Mouse (Mus musculus): ENCODE data around the gene Gm45799. TPM values are rescaled to one million over a fixed set of nuclear protein-coding genes. Genes with fewer than 3 reads are reported as not detected.

The Gm45799 gene
- polyA plus RNA-seq, 1 experiment from 2014 or later = 38.5 TPM

DNA sequence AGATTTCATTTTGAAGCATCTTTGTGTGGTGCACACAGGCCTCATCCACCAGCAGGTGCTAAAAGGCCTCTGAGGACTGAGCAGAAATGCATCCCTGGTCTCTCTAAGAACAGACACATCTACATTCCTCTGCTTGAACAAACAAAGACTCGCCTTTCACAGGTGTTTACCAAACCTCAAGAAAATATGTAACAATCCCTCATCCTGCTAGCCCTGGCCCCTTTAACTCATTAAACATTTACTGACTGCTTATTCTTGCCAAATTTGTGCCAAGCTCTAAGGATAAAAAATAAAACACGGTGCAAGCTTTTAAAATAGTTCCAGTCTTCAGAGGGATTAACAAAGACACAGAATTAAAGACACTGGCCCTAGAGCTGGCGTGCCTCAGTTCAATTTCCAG lies 20.7 kb upstream of the Gm45799 start:
- H3K36me3 ChIP-seq (ENCODE audit: control insufficient read depth, insufficient read depth, low read length) = peaks cover 77% of the 10 kb centered on the region
- ATAC-seq (ENCODE audit: low read depth) (peak; percentile 37; the same call in 1 of the 2 replicates), DNase-seq (ENCODE audit: low spot score) (no peak)
- H3K4me1 ChIP-seq (ENCODE audit: control insufficient read depth, insufficient read depth, low read length) = no peaks in the 10 kb centered on the region
- no peak overlapping the region for H3K9ac ChIP-seq (ENCODE audit: low read depth, low read length)
- H3K4me2 ChIP-seq (ENCODE audit: low read depth, low read length) = no peak overlapping the region
- H3K4me3 ChIP-seq (ENCODE audit: low read depth, low read length) = no peak overlapping the region
- no peak overlapping the region for H3K27ac ChIP-seq (replicated peaks; ENCODE audit: low read depth, low read length)
- WGBS = 70% methylated on average over 3 of the region's 3 CpGs
- H3K27me3 ChIP-seq (replicated peaks; ENCODE audit: control insufficient read depth, insufficient read depth, low read length) = no peaks in the 10 kb centered on the region
- no peaks in the 10 kb centered on the region for H3K9me3 ChIP-seq (ENCODE audit: control insufficient read depth, low read length)

DNA sequence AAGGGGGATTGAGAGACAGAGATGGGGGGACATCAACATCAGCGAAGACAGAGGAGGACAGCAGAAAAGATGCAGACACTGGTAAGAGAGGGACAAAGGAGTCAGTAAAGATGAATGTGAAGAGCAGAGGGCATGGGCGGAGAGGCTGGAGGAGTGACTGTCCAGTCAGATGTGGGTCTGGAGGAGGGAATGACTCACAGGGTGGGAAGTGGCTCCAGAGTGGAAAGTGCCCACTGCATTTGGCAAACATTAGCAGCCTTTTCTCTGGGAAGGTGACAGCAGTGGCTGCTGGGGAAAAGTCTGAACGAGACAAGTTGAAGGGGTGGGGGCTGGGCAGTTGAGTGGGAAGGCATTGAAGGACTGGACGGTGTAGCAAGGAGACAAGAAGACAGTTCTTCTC lies 19.3 kb upstream of the Gm45799 start:
- H3K4me3 ChIP-seq (ENCODE audit: low read depth, low read length) = no peak overlapping the region
- peaks cover 73% of the 10 kb centered on the region for H3K36me3 ChIP-seq (ENCODE audit: control insufficient read depth, insufficient read depth, low read length)
- H3K27me3 ChIP-seq (replicated peaks; ENCODE audit: control insufficient read depth, insufficient read depth, low read length) = no peaks in the 10 kb centered on the region
- WGBS = 81% methylated on average over 4 of the region's 4 CpGs
- no peak overlapping the region for H3K27ac ChIP-seq (replicated peaks; ENCODE audit: low read depth, low read length)
- no peaks in the 10 kb centered on the region for H3K9me3 ChIP-seq (ENCODE audit: control insufficient read depth, low read length)
- no peak for DNase-seq (ENCODE audit: low spot score)
- H3K4me2 ChIP-seq (ENCODE audit: low read depth, low read length) = no peak overlapping the region
- no peak overlapping the region for H3K9ac ChIP-seq (ENCODE audit: low read depth, low read length)
- H3K4me1 ChIP-seq (ENCODE audit: control insufficient read depth, insufficient read depth, low read length) = no peaks in the 10 kb centered on the region
- ATAC-seq (ENCODE audit: low read depth) = no peak

DNA sequence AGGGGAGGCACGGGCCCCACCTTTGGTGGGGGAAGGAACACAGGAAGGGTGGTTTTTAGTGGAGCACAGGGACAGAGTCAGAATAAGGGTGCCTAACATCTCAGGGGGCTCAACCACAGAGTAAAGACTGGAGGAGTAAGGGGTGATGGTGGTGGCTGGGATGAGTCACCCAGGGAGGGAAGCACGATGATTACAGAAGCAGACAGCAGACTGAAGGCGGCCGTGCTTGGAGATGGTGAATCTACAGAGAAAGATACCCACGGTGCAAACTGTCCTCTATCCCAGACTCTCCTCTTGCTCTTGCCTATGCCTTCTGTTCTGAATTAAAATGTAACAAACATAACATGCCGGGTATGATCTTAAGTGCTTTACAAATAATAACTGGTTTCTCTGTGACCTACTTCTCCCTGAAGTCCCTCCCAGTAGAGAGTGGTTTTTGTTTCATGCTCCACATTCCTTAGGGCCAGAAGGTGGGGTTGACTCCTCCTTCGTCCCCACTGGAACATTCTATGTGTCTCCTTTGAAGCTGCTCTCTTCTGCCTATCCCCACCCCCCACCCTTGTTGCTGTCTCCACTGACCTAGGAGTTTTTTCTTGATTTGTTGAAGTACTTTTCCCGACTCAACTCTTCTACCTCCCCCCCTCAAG lies 18.6 kb upstream of the Gm45799 start:
- no peak overlapping the region for H3K9ac ChIP-seq (ENCODE audit: low read depth, low read length)
- H3K4me3 ChIP-seq (ENCODE audit: low read depth, low read length) = no peak overlapping the region
- ATAC-seq (ENCODE audit: low read depth) (0 out of 2 replicates have a peak, but pooled peaks have one; percentile 19), DNase-seq (ENCODE audit: low spot score) (peak; percentile 44)
- 60% methylated on average over 8 of the region's 8 CpGs for WGBS
- no peaks in the 10 kb centered on the region for H3K27me3 ChIP-seq (replicated peaks; ENCODE audit: control insufficient read depth, insufficient read depth, low read length)
- peaks cover 67% of the 10 kb centered on the region for H3K36me3 ChIP-seq (ENCODE audit: control insufficient read depth, insufficient read depth, low read length)
- H3K27ac ChIP-seq (replicated peaks; ENCODE audit: low read depth, low read length) = no peak overlapping the region
- no peaks in the 10 kb centered on the region for H3K4me1 ChIP-seq (ENCODE audit: control insufficient read depth, insufficient read depth, low read length)
- no peak overlapping the region for H3K4me2 ChIP-seq (ENCODE audit: low read depth, low read length)
- no peaks in the 10 kb centered on the region for H3K9me3 ChIP-seq (ENCODE audit: control insufficient read depth, low read length)

DNA sequence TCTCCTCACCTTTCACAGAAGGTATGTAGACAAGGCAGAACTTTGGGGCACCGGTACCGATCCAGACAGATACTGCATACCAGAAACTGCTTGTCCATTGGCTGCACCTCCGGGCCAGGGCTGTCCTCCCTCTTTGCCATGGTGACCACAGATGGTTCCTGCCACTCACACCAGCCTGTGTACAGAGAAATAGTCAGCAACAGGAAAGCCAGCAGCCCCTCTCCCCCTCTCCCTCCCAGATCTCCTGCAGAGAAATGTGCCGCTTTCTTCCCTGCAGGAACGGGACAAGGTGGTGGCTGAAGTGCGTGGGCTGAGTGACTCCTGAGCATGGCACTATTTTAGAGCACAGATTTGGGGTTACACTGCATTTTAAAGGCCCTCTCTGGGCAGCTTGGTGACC lies 15.0 kb upstream of the Gm45799 start:
- H3K27me3 ChIP-seq (replicated peaks; ENCODE audit: control insufficient read depth, insufficient read depth, low read length) = no peaks in the 10 kb centered on the region
- H3K4me3 ChIP-seq (ENCODE audit: low read depth, low read length) = no peak overlapping the region
- peaks cover 33% of the 10 kb centered on the region for H3K36me3 ChIP-seq (ENCODE audit: control insufficient read depth, insufficient read depth, low read length)
- no peak overlapping the region for H3K4me2 ChIP-seq (ENCODE audit: low read depth, low read length)
- H3K4me1 ChIP-seq (ENCODE audit: control insufficient read depth, insufficient read depth, low read length) = 0 out of 2 replicates have a peak, but pooled peaks cover 4% of the 10 kb centered on the region
- no peak for ATAC-seq (ENCODE audit: low read depth)
- no peak overlapping the region for H3K27ac ChIP-seq (replicated peaks; ENCODE audit: low read depth, low read length)
- no peak for DNase-seq (ENCODE audit: low spot score)
- H3K9me3 ChIP-seq (ENCODE audit: control insufficient read depth, low read length) = no peaks in the 10 kb centered on the region
- 65% methylated on average over 6 of the region's 6 CpGs for WGBS
- H3K9ac ChIP-seq (ENCODE audit: low read depth, low read length) = no peak overlapping the region

DNA sequence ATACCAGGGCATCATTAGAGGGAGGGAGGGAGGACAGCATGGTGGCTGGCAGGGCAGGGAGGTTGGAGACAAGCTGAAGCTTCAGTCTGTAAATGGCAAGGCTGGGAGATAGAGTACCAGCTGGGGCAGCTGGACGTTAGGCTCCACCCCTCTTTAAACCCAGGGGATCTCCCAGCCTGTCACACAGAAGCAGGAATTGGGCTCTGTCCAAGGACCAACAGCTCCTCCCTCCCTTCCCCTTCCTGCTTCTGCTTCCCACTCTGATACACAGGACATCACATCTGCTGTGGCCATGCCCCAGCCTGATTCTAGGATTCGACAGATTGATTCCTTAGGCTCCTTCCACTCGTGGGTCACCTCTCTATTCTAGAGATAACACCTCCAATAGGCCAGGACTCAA lies 11.7 kb upstream of the Gm45799 start:
- ATAC-seq (ENCODE audit: low read depth) (no peak), DNase-seq (ENCODE audit: low spot score) (peak; percentile 73)
- no peaks in the 10 kb centered on the region for H3K27me3 ChIP-seq (replicated peaks; ENCODE audit: control insufficient read depth, insufficient read depth, low read length)
- H3K4me3 ChIP-seq (ENCODE audit: low read depth, low read length) = no peak overlapping the region
- H3K36me3 ChIP-seq (ENCODE audit: control insufficient read depth, insufficient read depth, low read length) = peaks cover 20% of the 10 kb centered on the region
- H3K4me1 ChIP-seq (ENCODE audit: control insufficient read depth, insufficient read depth, low read length) = 0 out of 2 replicates have a peak, but pooled peaks cover 4% of the 10 kb centered on the region
- no peak overlapping the region for H3K9ac ChIP-seq (ENCODE audit: low read depth, low read length)
- H3K9me3 ChIP-seq (ENCODE audit: control insufficient read depth, low read length) = no peaks in the 10 kb centered on the region
- no peak overlapping the region for H3K27ac ChIP-seq (replicated peaks; ENCODE audit: low read depth, low read length)
- 67% methylated on average over 2 of the region's 3 CpGs for WGBS
- H3K4me2 ChIP-seq (ENCODE audit: low read depth, low read length) = no peak overlapping the region

DNA sequence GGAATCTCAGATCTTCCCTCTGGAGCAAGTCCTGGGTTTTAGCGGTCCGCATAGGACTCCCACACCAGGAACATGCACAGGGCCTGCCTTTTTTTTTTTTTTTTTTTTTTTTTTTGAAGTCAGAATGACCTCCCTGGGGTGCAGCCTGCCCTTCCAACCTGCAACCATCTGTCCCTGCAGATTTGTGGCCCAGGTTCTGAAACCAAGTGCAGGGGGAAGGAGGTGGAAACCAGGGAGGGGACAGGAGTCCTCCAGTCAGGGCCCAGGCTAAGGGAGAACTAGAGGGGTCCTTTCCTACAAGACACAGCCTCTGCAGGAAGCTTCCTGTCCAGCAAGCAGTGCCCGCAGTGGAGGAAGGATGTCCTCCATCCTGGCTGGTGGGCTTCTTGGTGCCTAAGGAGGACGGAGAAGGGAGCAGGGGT lies 7.8 kb upstream of the Gm45799 start:
- Histone ChIP-seq H3K4me3 (ENCODE audit: low read depth, low read length) (peak overlapping the region; percentile 92), H3K4me1 (ENCODE audit: control insufficient read depth, insufficient read depth, low read length) (0 out of 2 replicates have a peak, but pooled peaks cover 4% of the 10 kb centered on the region), H3K27me3 (replicated peaks; ENCODE audit: control insufficient read depth, insufficient read depth, low read length) (no peaks in the 10 kb centered on the region), H3K9ac (ENCODE audit: low read depth, low read length) (peak overlapping the region; percentile 85), H3K4me2 (ENCODE audit: low read depth, low read length) (peak overlapping the region; percentile 83), H3K9me3 (ENCODE audit: control insufficient read depth, low read length) (no peaks in the 10 kb centered on the region), H3K36me3 (ENCODE audit: control insufficient read depth, insufficient read depth, low read length) (peaks cover 24% of the 10 kb centered on the region), H3K27ac (replicated peaks; ENCODE audit: low read depth, low read length) (no peak overlapping the region)
- DNase-seq (ENCODE audit: low spot score) = no peak
- no peak for ATAC-seq (ENCODE audit: low read depth)
- 18% methylated on average over 3 of the region's 4 CpGs for WGBS

DNA sequence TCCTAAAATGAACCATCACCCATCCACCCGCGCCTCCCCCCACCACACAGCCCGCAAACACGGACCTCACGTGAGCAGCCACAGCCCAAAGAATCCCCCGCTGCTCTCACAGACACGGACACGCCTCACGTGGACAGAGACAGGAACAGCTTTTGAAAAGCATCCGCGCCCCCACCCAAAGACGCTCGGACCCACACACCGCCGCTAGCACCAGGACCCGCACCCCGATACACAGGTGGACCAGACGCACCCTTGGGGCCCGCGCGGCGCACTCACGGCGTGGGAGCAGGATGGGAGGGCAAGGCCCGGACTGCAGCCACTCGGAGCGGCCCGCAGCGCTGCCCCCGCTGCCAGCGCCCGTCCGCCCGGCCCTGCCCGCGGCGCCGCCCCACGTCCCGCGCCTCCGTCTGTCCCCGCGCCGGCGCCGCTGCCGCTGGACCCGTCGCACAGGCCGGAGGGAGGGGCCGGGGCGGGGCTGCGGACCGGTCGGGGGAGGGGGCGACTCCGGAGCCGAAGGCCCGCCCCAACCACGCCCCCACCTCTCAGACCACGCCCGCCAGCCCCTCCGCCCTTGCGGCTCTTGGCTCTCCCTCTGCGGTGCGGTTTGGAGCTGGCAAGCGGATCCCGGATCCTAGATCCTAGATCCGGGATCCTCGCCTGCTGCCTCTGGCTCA lies 7.1 kb upstream of the Gm45799 start, which contains the start of gene Trim3:
Trim3 (minus strand) TSS at position 445 of the 674 bp plus-strand sequence.
- Histone ChIP-seq H3K4me3 (ENCODE audit: low read depth, low read length) (peak within 1 kb of the TSS; percentile 92), H3K36me3 (ENCODE audit: control insufficient read depth, insufficient read depth, low read length) (peaks cover 31% of the 10 kb centered on the region), H3K27ac (replicated peaks; ENCODE audit: low read depth, low read length) (peak within 1 kb of the TSS; percentile 81; the same call in 1 of the 2 replicates), H3K9ac (ENCODE audit: low read depth, low read length) (peak within 1 kb of the TSS; percentile 85), H3K4me1 (ENCODE audit: control insufficient read depth, insufficient read depth, low read length) (0 out of 2 replicates have a peak, but pooled peaks cover 4% of the 10 kb centered on the region), H3K27me3 (replicated peaks; ENCODE audit: control insufficient read depth, insufficient read depth, low read length) (no peaks in the 10 kb centered on the region), H3K9me3 (ENCODE audit: control insufficient read depth, low read length) (no peaks in the 10 kb centered on the region), H3K4me2 (ENCODE audit: low read depth, low read length) (peak within 1 kb of the TSS; percentile 83)
- peak; percentile 93 for ATAC-seq (ENCODE audit: low read depth)
- DNase-seq (ENCODE audit: low spot score) = peak; percentile 95
- under 1% methylated on average over 28 of the region's 71 CpGs for WGBS

DNA sequence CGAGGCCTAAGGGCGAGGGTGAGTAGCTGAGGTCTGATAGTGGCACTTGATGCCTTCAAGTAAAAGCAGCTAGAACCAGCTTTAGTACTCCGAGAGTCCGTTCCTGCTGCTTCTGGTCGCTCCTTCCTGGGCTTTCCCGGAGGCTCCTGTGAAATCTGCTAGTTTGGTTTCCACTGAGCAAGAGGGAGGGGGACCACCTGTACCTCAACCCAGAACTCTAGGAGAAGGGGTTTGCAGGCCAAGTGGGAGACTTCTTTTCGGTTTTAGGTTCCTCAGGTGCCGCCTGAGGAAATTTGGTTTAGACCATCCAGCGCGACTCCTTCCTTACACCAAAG lies 6.6 kb upstream of the Gm45799 start:
- H3K4me1 ChIP-seq (ENCODE audit: control insufficient read depth, insufficient read depth, low read length) = 0 out of 2 replicates have a peak, but pooled peaks cover under 1% of the 10 kb centered on the region
- H3K27ac ChIP-seq (replicated peaks; ENCODE audit: low read depth, low read length) = peak overlapping the region; percentile 81; the same call in 1 of the 2 replicates
- peak overlapping the region; percentile 92 for H3K4me3 ChIP-seq (ENCODE audit: low read depth, low read length)
- no peaks in the 10 kb centered on the region for H3K9me3 ChIP-seq (ENCODE audit: control insufficient read depth, low read length)
- H3K9ac ChIP-seq (ENCODE audit: low read depth, low read length) = peak overlapping the region; percentile 85
- peak overlapping the region; percentile 83 for H3K4me2 ChIP-seq (ENCODE audit: low read depth, low read length)
- H3K27me3 ChIP-seq (replicated peaks; ENCODE audit: control insufficient read depth, insufficient read depth, low read length) = no peaks in the 10 kb centered on the region
- WGBS = 4% methylated on average over 10 of the region's 10 CpGs
- DNase-seq (ENCODE audit: low spot score) (no peak), ATAC-seq (ENCODE audit: low read depth) (no peak; the same call in 1 of the 2 replicates)
- peaks cover 34% of the 10 kb centered on the region for H3K36me3 ChIP-seq (ENCODE audit: control insufficient read depth, insufficient read depth, low read length)

All from embryonic facial prominence, embryonic 14.5 days (tissue).